Mouse (Mus musculus) kidney, postnatal 36 days (tissue): ENCODE measurements around the gene Mier2.

Source experiments
- DNase-seq, 2 experiments: peaks; one replicate each; pipeline ENCODE4 v3.0.0; 2021 to 2022; ENCODE audit warnings: mixed read lengths in 2 of 2

The Mier2 gene

DNA sequence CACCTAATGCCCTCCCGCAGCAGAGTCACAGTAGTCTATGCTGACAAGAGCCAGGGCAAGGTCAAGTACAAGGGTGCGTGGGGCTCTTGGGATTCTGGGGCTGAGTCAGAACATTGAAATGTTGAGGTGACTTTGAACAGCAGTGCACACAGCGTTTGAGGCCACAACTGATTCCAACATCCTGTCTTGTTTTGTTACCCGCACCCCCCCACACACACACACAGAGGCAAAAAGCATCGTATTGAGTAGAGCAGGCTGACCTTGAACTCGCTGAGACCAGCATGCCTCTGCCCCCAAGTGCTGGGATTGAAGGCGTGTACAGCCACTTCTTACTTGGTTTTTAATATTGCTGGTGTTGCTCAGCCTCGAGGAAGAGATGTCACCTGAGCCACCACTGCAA lies 19.4 kb upstream of the Mier2 start:
- no peak for DNase-seq

DNA sequence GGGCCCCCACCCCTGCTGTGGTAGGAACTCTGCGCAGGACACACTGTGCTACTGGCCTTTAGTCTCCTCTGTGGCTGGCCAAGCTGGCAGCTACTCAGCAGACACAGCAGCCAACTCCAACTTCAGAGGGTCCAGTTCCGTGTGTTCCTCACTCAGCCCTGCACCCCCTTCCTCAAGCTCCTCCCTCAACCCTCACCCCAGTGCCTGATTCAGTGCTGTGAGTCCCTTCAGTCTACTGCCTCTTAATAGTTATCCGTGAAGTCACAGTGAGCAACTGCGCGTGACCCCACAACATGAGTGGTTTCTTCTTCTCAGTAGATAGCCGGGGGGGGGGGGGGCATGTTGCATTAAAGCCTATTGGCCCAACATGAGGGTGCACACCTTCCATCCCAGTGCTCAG lies 18.6 kb upstream of the Mier2 start:
- DNase-seq, result no peak

DNA sequence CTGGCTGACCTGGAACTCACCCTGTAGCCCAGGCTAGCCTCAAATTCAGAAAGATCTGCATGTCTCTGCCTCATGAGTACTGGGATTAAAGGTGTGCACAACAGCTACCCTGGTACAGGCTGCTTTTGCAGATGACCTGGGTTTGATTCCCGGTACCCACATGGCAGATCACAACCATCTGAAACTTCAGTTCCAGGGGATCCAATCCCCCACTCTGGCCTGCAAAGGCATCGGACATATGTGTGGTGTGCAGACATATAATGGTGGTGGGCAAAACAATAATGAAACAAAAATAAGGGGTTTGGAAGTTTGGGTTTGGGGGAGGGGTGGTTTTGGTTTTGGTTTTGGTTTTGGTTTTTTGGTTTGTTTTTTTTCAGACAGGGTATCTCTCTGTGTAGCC lies 16.3 kb upstream of the Mier2 start:
- DNase-seq, result no peak

DNA sequence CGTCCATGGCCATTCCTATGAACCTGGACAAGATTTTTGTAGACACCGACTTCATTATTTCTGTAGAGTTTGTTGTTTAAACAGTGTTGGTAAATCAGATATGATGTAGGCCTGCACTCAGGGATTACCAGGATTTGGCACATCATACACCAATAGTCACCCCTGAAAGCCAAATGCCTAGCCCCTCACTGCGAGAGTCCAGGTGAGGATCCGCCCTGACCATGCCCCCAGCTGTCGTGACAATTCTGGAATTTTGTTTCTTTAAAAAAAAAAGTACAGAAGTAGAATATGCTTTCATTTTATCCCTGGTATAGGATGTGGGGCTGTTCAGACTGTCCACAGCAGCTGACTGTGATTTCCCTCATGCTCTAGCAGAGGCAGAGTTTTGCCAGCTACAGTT lies 14.9 kb upstream of the Mier2 start:
- no peak for DNase-seq

DNA sequence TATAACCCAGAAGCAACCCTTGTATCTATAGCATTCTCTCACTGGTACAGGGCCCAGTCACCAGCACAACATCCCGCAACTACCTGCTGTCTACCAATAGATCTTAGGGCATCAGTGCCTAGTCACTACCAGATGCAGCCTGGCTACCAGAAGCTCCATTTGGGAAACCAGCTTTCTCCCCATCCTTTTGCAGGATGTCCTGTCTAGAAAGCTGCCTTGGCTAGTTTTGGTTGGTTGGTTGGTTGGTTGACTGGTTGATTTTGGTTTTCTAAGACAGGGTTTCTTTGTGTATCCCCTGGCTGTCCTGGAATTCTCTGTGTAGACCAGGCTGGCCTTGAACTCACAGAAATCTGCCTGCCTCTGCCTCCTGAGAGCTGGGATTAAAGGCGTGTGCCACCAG lies 4.7 kb upstream of the Mier2 start:
- no peak for DNase-seq

DNA sequence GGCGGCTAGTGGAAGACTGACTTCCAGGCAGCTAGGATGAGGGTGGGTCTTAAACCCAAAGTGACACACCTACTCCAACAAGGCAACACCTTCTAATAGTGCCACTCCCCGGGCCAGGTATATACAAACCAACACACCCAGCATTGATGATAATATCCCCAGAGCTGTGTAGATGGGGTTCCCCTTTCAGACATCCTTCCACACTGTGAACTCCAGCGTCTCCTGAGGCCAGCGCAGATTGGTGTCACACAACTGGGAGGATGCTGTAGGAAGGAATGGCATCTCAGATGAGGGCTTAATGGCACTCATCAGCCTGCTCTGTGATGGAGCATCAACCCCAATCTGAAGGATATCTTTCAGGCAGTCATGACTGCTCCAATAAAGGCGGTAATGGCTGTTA lies 2.5 kb upstream of the Mier2 start:
- DNase-seq, result no peak

DNA sequence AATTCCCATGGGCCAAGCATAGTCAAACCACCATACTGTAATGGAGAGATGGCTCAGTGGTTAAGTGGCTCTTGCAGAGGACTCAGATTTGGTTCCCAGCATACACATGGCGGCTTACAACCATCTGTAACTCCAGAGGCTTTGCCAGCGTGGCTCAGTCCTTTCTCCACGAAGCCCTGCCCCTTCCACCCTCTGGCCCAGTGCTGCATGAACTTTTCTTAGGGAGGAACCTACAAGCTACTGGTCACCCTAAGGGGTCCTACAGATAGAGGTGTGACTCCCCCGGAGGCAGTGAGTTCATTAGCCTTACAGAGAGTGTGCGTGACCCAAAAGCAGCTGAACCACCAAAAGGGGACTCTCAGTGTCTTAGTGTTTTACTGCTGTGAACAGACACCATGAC lies 2.0 kb upstream of the Mier2 start:
- no peak for DNase-seq

DNA sequence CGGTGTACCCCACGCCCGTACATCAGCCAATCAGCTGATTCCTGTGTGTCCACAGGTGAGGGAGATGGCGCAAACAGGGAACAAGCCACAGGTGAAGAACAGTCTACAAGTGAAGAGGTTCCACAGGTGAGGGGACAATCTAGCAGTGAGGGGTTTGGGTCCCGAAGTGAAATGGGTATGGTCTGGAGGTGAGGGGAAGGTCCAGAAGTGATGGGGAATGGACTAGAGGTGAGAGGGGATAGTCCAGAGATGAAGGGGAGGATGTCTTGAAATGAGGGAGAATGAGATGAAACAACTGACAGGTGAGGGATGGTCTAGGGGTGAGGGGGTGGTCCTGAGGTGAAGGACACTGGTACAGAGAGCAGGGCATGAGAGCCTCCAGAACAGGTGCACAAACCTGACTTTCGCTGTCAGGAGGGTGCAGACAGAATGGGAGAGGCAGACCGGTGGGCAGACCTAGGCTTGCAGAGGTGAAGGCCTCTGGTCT lies 282 bp upstream of the Mier2 start:
- no peak for DNase-seq

DNA sequence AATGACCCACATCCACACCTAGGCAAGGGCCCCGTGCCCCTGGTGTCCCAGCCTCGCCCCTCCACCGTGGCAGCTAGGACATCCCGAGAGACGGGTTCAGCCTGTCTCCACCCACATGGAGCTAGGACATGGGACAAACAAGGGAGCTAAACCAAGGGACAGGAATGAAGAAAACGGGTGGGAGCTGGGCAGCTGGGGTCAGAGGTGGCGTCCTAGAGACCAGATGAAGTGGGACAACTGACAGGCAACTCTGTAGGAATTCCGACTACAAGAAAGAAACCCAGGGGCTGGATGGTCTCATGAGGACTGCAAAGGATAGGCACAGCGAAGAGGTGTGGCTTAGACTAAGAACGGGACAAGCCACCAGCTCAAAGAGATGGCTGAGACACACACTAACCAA lies 1.3 kb downstream of the Mier2 start:
- DNase-seq, result no peak

DNA sequence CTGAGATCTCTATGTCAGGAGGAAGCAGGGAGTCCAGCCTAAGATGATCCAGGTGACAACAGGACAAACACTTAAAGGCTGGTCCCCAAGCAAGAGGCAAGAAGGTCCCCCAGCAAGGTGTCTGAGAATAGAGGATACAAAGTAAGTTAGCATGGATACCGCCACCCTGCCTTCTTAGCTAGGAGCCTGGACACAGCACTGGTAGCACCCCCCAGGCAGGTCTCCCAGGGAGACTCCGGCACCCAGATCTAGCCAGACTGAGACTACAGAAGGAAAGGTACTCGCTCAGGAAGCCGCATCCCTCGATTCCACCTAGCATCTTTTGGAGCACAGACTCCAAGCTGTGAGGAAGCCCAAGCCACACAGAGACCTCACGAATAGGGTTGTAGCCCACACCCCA lies 1.8 kb downstream of the Mier2 start:
- DNase-seq, result no peak

DNA sequence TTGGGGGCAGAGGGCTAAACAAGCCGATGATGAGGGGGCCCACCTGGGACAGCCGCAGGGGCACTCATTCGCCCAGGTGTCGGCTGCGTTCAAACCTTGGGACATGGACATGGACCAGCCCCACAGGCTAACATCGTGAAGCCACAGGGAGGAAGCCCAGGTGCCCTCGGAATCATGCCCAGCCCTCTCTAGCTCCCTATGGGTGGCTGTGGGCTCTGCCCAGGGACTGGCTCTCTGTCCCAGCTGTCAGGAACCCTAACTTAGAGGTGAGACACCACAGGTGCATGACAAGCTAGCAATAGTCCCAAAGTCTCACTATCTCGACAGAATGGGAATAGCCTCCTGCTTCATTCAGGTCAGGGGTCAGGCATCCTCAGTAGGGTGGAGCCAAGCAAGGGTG lies 2.5 kb downstream of the Mier2 start:
- no peak for DNase-seq

DNA sequence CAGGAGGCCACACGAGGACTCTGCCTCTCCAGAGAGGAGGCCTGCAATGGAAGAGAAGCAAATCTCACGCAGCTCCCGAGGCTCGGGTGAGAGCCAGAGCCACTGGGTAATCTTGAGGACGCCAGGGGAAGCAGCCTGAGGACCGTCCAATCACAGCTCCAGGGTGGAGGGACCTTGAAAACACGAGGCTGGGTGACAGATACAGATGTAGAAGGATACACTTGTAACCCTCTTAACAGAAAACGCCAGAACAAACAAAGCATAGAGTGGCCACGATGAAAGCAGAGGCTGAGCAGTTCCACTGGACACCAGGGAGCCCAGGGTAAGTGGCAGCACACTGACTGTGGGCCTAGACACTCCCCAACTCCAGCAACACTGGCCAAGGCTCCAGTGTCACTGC lies 4.6 kb downstream of the Mier2 start:
- no peak for DNase-seq

DNA sequence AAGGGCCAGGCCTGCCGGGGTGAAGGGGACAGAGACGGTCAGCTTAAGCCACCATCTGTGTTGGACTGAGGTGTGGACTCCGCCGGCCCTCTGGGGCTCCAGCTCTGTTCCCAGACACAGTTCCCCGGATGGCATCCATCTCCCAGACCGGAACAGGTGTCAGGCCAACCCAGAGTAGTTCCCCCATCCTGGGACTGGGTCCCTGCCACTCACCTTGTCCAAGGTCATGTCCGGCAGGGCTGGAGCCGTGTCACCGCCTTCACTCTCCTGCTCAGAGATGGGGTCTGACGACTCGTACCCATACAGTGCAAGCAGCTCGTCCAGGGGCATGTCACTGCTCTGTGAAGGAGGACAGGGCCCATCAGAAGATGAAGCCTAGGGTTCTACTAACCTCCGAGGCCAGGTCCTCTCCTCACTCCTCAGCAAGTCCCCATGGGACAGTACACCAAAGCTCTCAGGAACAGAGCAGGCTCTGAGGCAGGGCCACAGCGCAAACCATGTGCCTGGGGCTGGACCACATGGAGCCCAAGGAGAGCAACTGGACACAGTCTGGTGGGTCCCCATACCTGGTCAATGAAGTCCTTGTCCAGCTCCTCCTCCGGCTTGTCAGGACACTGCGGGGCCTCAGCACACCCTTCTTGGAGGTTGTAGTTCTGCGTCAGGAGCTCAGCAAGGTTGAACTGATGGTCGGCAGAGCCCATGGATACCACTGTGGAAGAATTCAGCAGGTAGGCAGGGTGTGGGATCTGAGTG lies 5.9 kb downstream of the Mier2 start:
- DNase-seq, result no peak

DNA sequence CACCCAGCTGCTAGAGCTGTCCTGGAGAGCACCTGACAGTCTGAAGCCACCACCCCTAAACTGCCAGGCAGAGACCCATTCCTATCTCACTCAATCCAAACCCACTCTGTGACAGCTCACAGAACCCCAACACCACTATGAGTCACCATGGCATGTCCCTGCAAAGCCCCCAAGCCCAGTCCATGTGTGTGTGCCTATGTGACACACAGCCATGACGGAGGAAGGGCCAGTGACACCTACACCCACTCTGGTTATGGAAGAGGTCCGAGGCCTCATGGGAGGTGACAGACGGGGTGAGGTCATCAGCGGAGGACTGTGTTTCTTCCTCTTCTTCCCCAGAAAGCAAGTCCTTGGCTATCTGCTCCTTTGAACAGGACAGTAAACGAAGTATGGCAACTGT lies 6.5 kb downstream of the Mier2 start:
- no peak for DNase-seq

DNA sequence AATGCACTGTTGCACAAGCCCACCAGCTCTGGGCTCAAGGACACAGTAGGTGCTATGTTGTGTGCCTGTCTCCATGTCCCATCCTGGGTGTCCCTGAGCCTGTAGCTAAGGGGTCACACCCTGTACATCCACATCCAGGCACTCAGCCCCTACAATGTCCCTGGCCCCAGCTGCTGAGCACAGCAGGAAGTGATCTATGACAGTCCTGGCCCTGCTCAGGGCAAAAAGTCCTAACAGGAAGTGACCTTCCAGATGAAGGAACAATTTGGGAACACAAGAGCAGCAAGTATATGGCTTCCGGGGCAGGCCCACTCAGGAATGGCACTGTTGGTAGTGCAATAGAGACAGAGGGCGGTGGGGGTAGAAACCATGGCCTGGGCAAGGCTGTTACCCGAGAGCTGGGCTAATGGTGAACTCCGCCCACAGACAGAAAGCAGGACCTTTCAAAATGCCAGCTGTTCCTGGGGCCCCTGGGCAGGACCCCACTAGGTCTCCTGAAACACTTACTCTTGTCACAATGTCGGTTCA lies 7.8 kb downstream of the Mier2 start:
- peak in 1 of 2 experiments; percentile 20 for DNase-seq

DNA sequence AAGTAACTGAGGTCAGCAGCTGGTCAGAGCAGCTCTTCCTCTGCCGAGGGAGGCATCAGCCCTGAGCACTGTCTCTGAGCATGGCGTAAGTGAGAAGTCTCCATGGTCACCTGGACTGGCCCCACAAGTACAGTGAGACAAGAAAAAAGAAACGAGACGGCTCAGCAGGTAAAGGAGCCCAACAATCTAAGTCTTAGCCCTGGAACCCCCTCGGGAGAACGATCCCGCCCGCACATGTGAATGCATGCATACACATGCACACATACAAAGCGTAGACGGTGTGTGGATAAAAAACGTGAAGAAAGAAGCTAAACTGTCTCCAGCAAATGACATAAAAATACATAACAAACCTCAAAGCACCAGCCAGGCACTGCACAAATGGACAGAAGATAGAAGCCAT lies 8.5 kb downstream of the Mier2 start:
- DNase-seq, result no peak

DNA sequence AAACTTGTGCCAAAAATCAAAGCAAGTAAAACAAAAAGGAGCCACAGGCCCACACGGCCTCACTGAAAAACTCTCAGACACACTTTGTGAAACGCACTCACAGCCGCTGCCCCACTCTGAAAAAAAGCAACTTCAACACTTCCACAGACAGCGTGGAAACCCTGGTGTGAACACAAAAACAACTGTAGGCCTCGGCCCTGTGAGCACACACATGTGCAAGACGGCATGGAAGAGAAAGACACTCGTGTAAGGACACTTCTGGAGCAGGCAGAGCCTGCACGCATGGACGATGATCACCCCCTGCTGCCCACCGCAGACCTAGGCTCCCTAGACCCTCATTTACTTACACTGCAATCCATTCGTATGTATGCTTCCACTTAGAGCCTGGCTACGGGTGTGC lies 9.1 kb downstream of the Mier2 start:
- no peak for DNase-seq

DNA sequence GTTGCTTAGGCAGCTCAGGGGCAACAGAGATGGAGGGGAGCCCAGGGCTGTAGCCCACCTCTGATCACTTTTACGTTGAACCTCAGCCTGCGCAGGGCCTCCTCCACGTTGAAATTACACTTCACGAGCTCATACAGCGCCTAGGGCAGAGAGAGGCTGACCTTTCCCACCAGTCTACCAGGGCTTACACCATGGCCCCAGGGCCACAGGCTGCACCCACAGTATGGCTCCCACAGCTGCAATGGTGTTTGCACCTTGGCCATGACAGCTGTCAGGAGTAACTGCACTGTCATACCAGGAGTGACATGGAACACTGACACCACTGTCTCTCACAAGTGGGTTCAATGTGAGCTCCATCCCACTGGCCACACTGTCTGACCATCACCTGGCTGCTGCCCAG lies 10.4 kb downstream of the Mier2 start:
- DNase-seq, result no peak

DNA sequence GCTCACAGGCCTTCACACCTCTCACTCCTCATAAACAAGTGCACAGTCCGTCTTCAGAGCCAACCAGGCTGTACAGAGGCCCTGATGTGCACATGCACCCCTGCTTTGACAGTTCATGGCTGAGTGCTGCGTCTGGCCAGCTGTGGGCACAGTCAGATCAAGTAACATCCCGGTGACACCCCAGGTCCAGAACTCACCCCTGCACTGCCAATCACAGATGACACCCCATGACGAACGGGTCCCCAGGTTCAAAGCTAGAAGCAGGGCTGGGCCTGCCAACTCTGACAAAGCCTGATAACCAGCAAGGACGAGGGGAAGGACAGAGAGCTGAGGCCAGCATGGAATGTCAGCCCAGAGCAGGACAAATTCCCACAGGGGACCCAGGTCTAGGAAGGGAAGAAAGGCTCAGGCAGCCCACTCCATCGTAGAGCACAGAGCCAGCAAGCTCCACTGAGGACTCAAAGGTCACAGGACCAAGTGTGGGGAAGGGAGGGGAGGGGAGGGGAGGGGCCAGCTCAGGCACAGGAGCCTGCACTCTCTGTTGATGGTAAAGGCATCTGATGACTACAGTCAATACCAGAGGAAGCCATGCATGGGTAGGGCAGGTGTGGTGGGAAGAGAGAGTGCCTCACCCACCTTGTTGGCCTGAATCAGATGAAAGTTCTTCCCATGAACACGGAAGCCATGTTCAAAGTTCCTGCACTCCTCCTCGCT lies 11.0 kb downstream of the Mier2 start:
- DNase-seq, result peak in 1 of 2 experiments; percentile 28

DNA sequence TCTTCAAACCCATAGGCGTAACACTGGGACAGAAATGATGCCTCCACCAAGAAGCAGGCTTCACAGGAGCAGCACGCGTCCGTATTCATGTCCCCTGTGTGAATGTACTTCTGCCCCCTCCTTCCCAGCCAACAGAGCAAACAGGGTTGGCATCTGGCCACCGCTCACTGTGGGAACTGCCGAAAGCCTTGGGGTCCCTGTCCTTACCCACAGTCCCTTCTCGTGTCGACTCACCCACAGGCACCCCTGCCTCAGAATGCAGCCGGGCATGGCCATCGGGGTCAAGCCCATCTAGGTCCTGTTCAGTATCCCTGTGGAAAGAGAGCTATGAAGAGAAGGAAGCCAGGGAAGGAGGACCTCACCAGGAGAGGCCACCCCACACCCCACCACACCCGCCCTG lies 12.8 kb downstream of the Mier2 start:
- DNase-seq, result peak in 1 of 2 experiments; percentile 64

DNA sequence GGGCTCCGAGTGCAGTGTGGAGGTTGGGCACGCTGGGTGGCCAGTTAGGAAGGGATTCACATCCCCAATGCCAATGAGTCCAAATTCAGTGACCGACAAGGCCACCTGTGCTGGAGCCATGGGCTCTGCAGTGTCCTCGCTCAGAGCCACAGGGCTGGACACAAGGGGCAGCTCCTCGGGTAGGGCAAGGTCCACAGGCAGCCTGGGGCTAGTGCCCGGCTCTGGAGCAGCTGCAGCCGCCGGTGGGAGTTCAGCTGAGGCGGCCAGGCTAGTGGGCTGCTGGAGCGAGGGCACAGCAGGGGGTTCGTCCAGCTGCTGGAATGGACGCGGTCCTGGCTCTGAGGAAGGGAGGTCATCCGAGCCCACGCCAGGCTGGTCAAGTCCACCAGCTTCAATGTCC lies 13.5 kb downstream of the Mier2 start:
- DNase-seq, result peak; percentile 58 to 70

DNA sequence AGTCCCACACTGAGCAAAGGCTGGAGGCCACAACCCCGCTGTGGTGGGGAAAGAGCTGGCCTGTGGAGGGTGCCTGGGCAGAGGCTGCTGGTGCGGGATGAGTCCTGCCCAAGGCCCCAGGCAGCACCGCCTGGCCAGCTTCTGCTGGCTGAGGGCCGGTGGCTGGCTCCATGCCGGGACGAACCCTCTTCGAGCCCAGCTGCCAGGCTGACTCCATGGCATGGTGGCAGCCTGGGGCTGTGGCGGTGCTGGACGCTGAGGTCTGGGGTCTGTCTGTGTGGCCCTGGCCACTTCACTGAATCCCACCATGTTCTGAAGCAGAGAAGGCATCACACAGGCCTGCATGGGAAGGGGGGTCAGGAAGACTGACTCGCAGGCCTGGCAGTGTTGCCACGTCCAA lies 14.3 kb downstream of the Mier2 start:
- peak in 1 of 2 experiments; percentile 7 for DNase-seq

DNA sequence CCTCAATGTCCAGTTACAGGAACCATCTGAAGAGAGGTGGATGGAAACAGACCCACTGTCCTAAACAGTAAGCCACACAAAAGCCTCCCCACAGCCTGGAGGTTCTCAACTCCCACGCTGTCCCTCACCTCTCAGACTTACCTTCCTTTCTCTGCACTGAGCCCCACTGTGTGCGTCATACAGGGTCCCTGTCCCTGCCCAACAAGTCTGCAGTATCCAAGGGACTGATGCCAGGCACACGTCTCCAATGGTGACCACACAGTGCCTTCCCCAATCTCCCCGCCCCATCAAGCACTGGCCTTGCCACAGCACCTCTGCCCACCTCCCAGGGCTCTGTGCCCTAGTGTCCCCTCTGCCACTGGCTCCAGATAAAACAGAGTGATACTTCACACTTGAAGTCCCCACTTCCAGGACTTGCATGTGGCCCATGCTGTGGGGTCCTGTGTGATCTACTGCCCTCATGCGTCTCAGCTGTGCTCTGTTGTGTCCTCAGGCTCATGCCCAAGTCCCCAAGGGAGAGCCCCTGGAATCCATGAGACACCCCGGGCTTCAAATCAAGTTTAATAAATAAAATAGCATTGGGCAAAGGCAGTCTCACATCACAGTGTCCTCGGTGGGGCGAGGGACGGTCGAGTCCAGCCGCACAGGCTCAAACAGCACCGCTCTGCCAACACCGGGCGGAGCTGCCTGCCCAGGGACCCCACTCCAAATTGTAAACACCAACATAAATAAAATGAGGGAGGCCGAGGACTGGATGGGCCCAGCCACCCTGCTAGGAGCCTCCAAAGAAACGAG lies 15.1 kb downstream of the Mier2 start:
- no peak for DNase-seq
